Mouse (Mus musculus): Measurements from ENCODE around the gene Slc24a1. TPM values are rescaled to one million over a fixed set of nuclear protein-coding genes. Genes with fewer than 3 reads are reported as not detected.

Slc24a1 gene
- 0.09 and 0.16 TPM in 2 replicates for polyA plus RNA-seq (2012; rRNA removed)

DNA sequence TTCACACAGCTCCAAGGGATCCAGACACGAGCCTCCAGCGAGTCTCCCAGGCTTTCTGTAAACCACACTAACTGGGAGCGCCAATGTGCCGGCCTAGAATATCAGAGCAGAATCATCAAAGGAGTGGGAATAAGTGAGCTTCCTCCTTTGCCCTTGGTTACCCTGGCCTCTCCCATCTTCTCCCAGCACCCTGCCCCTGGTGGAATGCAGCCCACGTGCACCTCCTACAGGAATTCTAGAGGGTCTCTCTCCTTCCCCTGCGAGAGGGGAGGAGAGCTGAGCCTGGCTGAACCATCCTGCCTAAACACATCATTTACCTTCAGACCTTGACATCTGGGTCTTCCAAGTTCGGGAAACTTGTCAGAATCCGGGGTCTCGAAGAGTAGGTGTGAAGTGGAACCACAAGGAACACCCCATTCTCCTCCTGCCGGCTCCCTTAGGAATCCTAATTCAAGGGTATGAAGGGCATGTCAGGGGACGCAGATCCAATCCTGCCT is at the start of gene Slc24a1:
Gene Slc24a1, minus strand, starts transcription at position 447 of the 497 bp plus-strand sequence.

DNA sequence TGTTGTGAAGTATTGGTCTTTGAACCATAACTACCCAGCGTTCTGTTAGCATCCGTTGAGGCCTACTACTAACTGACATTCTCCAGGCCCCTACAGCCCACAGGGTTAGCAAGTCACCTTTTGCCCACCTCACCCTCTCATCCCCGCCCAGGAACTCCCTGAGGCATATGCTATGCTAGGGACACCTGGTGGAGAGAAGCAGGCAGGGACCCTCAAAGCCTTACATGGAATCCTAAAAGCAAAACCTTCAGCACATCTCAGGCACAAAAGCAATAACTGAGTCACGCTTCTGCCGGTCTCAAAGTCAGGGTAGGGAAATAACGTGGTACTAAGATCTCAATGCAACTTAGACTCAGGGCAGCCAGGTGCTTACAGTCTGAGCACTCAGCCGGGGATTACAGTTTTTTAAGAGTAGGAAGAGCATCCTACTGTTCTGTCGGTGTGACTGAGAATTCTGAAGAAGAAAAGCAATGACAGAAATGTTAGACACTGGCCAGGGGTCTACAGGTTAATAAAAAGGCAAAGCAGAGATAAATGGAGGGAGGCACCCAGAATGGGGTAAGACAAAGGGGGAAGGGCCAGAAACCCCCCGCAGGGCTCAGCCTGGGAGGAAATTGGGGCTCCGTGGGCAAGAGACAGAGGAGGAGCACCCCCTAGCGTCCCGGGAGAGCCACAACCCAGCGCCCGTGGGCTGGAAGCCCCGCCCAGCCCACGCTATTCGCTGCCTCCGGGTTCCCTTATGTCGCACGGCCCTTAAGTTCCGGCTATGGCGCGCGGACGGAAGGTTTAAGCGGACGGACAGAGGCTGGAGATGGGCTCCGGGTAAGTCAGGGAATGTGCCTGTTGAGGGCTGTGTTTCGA is 8.9 kb upstream of the Slc24a1 start, which contains the start of gene Ints14:
Gene Ints14, plus strand, starts transcription at position 789 of the 861 bp plus-strand sequence.

Other genes with a start within 250 kb of the Slc24a1 start
- 375 and 422 TPM in 2 replicates for gene Rab11a, start 213.8 kb downstream of the Slc24a1 start, polyA plus RNA-seq (2012; rRNA removed)
- gene Dennd4a, start 140.3 kb downstream of the Slc24a1 start, polyA plus RNA-seq (2012; rRNA removed) = 15.8 and 17.6 TPM in 2 replicates
- gene Ints14, start 9.3 kb upstream of the Slc24a1 start, polyA plus RNA-seq (2012; rRNA removed) = 27.6 and 29.4 TPM in 2 replicates
- gene Hacd3, start 70.1 kb upstream of the Slc24a1 start, polyA plus RNA-seq (2012; rRNA removed) = 135 and 146 TPM in 2 replicates
- gene Dpp8, start 80.8 kb upstream of the Slc24a1 start, polyA plus RNA-seq (2012; rRNA removed) = 53.9 and 56.0 TPM in 2 replicates
- 32.3 and 33.8 TPM in 2 replicates for gene Igdcc4, start 149.9 kb upstream of the Slc24a1 start, polyA plus RNA-seq (2012; rRNA removed)
- gene Igdcc3, start 189.6 kb upstream of the Slc24a1 start, polyA plus RNA-seq (2012; rRNA removed) = 6.8 and 7.3 TPM in 2 replicates
- 7.1 and 7.2 TPM in 2 replicates for gene Parp16, start 243.7 kb upstream of the Slc24a1 start, polyA plus RNA-seq (2012; rRNA removed)

Measured in central nervous system, embryonic 18 days (tissue).